Comparison of ENCODE assay signal across 11 mouse cellular contexts in genomic region chr9:21451391-21451790, GRCm38 (mm10). TPM values are rescaled to one million over a fixed set of nuclear protein-coding genes. Genes with fewer than 3 reads are reported as not detected.
DNase-seq lines count a peak whose midpoint lies in the region; ATAC-seq and TF ChIP-seq lines count a peak whose summit lies in the region.
"Had no signal": no experiment of that assay in that cellular context is flagged by ENCODE, and none has a peak within 500 bp of the region (broad histone marks: within the 10 kb centered on the region; RNA-seq: fewer than 3 reads in every experiment).

No protein-coding gene starts in this region.

- no peaks in the 10 kb centered on the region for H3K9me3 ChIP-seq in kidney, embryonic 15.5 days (replicated peaks)
- no peaks in the 10 kb centered on the region for H3K9me3 ChIP-seq in heart, postnatal 0 days (replicated peaks; ENCODE audit: control insufficient read depth, low read length)

- no peak for TF ChIP-seq CTCF in cortical plate, adult 2 months (IDR thresholded peaks at IDR 0.05; ENCODE audit: extremely low read depth, insufficient read depth, low read length)
- no peak for TF ChIP-seq CTCF in heart, postnatal 0 days (IDR thresholded peaks at IDR 0.05; ENCODE audit: low read depth)

- H3K4me1 ChIP-seq in kidney, embryonic 15.5 days: peaks cover 32% of the 10 kb centered on the region
- peaks cover 12% of the 10 kb centered on the region for H3K4me1 ChIP-seq in cortical plate, adult 2 months (ENCODE audit: control insufficient read depth, insufficient read depth, low read length)
- peaks cover 15% of the 10 kb centered on the region for H3K4me1 ChIP-seq in heart, postnatal 0 days (ENCODE audit: control insufficient read depth, insufficient read depth)

- no peak for TF ChIP-seq EP300 in heart, postnatal 0 days (IDR thresholded peaks at IDR 0.05; ENCODE audit: low read depth)

- TF ChIP-seq POLR2A in cortical plate, adult 2 months (IDR thresholded peaks at IDR 0.05; ENCODE audit: extremely low read depth, insufficient read depth, low read length): no peak

- no peak overlapping the region for H3K27ac ChIP-seq in kidney, embryonic 15.5 days
- H3K27ac ChIP-seq in cortical plate, adult 2 months (ENCODE audit: insufficient read depth, low read length): peak overlapping the region; percentile 85
- peak overlapping the region; percentile 44 for H3K27ac ChIP-seq in heart, postnatal 0 days (ENCODE audit: low read depth)

- no peak overlapping the region for H3K4me2 ChIP-seq in kidney, embryonic 15.5 days
- H3K4me2 ChIP-seq in heart, postnatal 0 days (ENCODE audit: low read depth, low read length): no peak overlapping the region
- H3K4me2 ChIP-seq: lung, embryonic 14.5 days had no signal

- H3K9ac ChIP-seq in kidney, embryonic 15.5 days: no peak overlapping the region
- no peak overlapping the region for H3K9ac ChIP-seq in heart, postnatal 0 days (replicated peaks; ENCODE audit: low read depth, low read length)
- H3K9ac ChIP-seq: lung, embryonic 14.5 days had no signal

- H3K36me3 ChIP-seq in kidney, embryonic 15.5 days: no peaks in the 10 kb centered on the region
- 0 out of 2 replicates have a peak, but pooled peaks cover 3% of the 10 kb centered on the region for H3K36me3 ChIP-seq in heart, postnatal 0 days (replicated peaks; ENCODE audit: control insufficient read depth, insufficient read depth, low read length)

- WGBS in kidney, embryonic 15.5 days: 84% methylated on average over 8 of the region's 8 CpGs
- 69% methylated on average over 8 of the region's 8 CpGs for WGBS in heart, postnatal 0 days

- peak; percentile 41 to 49 for DNase-seq in kidney, postnatal 36 days
- DNase-seq in heart, postnatal 0 days (ENCODE audit: low spot score): no peak
- DNase-seq in lung, postnatal 4 days: peak; percentile 53 to 72
- no peak for DNase-seq in embryo, embryonic 9.5 days (ENCODE audit: extremely low spot score)
- DNase-seq in right cerebral cortex, adult 2 months (ENCODE audit: low spot score in 2 of 2): no peak
- DNase-seq: embryo, embryonic 11 days; layer of hippocampus, postnatal 36 days; lung, embryonic 14.5 days had no signal

- no peaks in the 10 kb centered on the region for H3K27me3 ChIP-seq in kidney, embryonic 15.5 days
- H3K27me3 ChIP-seq in heart, postnatal 0 days (ENCODE audit: control insufficient read depth, insufficient read depth, low read length): no peaks in the 10 kb centered on the region

- no peak for ATAC-seq in kidney, embryonic 15.5 days (replicated peaks; ENCODE audit: low FRiP score)
- ATAC-seq in heart, postnatal 0 days (ENCODE audit: insufficient read depth, low read depth): no peak
- ATAC-seq: hindbrain, embryonic 16.5 days had no signal

- H3K4me3 ChIP-seq in kidney, embryonic 15.5 days (replicated peaks): no peak overlapping the region
- H3K4me3 ChIP-seq in cortical plate, adult 2 months (ENCODE audit: insufficient read depth, low read length): no peak overlapping the region
- no peak overlapping the region for H3K4me3 ChIP-seq in heart, postnatal 0 days (ENCODE audit: low read depth, low read length)

RNA-seq across cellular contexts. Expression of gene Dnm2, which starts 26.7 kb away (rescaled TPM):
- 75.3 and 79.1 TPM in 2 replicates for polyA plus RNA-seq in kidney, embryonic 15.5 days (2015; fragmentation: Nextera tagmentation; extraction: Ambion mirVana)
- 60.8 and 67.9 TPM in 2 replicates for polyA plus RNA-seq in cortical plate, adult 2 months (2012; rRNA removed)
- 78.3 and 95.8 TPM in 2 replicates for total RNA-seq in heart, postnatal 0 days (2014; rRNA removed; ENCODE audit: low replicate concordance)
- polyA plus RNA-seq in heart, postnatal 0 days (2015; fragmentation: Nextera tagmentation; extraction: Ambion mirVana): 56.8 and 61.1 TPM in 2 replicates

RNA-seq across cellular contexts. Expression of gene Qtrt1, which starts 39.8 kb away (rescaled TPM):
- polyA plus RNA-seq in kidney, embryonic 15.5 days (2015; fragmentation: Nextera tagmentation; extraction: Ambion mirVana): 56.5 and 63.3 TPM in 2 replicates
- 42.5 and 43.8 TPM in 2 replicates for polyA plus RNA-seq in cortical plate, adult 2 months (2012; rRNA removed)
- total RNA-seq in heart, postnatal 0 days (2014; rRNA removed; ENCODE audit: low replicate concordance): 34.3 and 39.7 TPM in 2 replicates
- polyA plus RNA-seq in heart, postnatal 0 days (2015; fragmentation: Nextera tagmentation; extraction: Ambion mirVana): 15.5 and 15.6 TPM in 2 replicates

RNA-seq across cellular contexts. Expression of gene Tmed1, which starts 58.7 kb away (rescaled TPM):
- 133 and 138 TPM in 2 replicates for polyA plus RNA-seq in kidney, embryonic 15.5 days (2015; fragmentation: Nextera tagmentation; extraction: Ambion mirVana)
- polyA plus RNA-seq in cortical plate, adult 2 months (2012; rRNA removed): 25.0 and 25.5 TPM in 2 replicates
- 70.5 and 99.3 TPM in 2 replicates for total RNA-seq in heart, postnatal 0 days (2014; rRNA removed; ENCODE audit: low replicate concordance)
- polyA plus RNA-seq in heart, postnatal 0 days (2015; fragmentation: Nextera tagmentation; extraction: Ambion mirVana): 83.7 and 89.1 TPM in 2 replicates

Comparison
In these comparisons a context has a peak if more than half of its experiments do, and no peak if none do; other contexts are left out.
1. DNase-seq: peak in kidney, postnatal 36 days (2 of 2) and lung, postnatal 4 days (2 of 2); none in heart, postnatal 0 days (single experiment), embryo, embryonic 9.5 days (single experiment) and right cerebral cortex, adult 2 months (0 of 2).